Mouse (Mus musculus): ENCODE measurements at regions not wholly inside any gene's neighbourhood (a gene's known extent, or its start where the extent isn't known, plus 50 kb on each side); places are given as distances from the start of the nearest gene placed in this dataset.

DNA sequence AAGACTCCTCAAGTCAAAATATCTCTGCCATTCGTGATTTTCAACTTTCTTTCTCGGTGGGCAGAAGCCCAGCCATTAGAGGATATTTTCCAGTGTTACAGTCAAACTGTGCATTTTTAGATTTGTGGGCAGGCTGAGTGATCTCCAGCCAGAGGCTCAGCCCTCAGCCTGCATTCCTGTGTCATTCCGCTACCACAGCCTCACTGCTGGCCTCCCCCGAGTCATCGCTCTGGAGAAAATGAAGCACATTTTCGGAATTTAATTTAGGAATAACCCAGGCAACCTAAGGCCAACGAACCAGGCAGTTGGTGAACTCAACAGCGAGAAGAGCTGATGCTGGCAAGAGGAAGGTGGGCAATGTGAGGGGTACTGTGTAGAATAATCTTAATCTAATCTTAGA is 80.9 kb upstream of the Nudt7 start:
- peak; percentile 72 for DNase-seq (ENCODE audit: low read depth, low spot score)

DNA sequence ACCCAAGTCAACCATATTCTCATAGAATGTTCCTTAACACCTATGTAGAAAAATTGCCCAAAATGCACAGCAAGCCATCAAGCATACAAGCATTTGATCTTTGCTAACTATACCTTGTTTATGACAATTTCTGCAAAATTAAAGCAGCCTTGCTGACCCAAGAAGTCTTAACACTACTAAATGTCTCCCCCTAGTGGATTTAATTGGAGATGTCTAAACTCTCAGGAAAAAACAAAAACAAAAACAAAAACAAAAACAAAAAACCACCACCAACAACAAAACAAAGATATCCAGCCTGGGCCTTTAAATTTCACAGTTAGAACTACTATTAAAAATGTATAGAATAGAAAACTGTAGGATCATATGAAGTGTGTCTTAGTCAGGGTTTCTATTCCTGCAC is 69.8 kb upstream of the Nudt7 start:
- DNase-seq (ENCODE audit: low read depth, low spot score) = peak; percentile 55

- DNase-seq (ENCODE audit: low read depth, low spot score) = no peak
Measured at GRCm38 (mm10) chr8:114072330-114072729, 61.0 kb upstream of the Nudt7 start.

GRCm38 (mm10) chr8:114074122-114074521 is 59.2 kb upstream of the Nudt7 start:
- DNase-seq (ENCODE audit: low read depth, low spot score) = peak; percentile 52

- no peak for DNase-seq (ENCODE audit: low read depth, low spot score)
Measured at GRCm38 (mm10) chr8:114076701-114077100, 56.7 kb upstream of the Nudt7 start.

DNA sequence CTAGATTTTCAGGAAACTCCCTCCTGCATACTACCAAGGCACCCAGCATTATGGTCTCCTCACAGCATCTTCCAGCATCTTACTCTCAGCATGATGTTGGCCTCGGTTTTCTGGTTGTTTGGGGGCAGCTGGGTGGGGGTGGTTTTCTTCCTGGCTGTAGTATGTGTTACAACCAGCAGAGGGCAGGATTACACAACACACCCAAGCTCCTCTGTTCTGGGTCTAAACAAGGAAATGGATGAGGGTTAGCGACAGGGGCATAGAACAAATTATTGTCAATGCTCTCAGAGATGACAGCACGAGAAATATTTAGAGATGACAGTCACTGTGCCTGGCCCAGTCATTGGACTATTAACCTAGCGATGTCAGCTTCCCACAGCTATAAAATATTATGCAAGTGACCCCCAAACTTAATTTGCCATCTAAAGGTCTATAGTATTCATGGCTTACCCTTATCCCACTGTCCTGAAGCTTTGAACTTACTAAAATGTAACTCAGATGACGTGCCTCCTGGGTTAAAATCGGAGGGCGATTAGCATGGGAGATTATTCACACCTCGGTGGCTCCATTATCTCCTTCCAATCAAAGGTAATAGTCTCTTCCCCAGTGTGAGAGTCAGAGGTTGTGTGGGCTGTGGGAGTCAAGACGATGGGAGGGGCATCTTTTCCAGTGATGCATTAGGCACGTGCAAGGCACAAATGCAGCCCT is 52.2 kb upstream of the Nudt7 start:
- DNase-seq (ENCODE audit: low read depth, low spot score) = peak; percentile 75

GRCm38 (mm10) chr8:114081757-114082059 is 51.6 kb upstream of the Nudt7 start:
- DNase-seq (ENCODE audit: low read depth, low spot score) = no peak
